Mouse (Mus musculus) neural tube, embryonic 11.5 days (tissue): Measurements from ENCODE around the gene Rcor3. TPM values are rescaled to one million over a fixed set of nuclear protein-coding genes. Genes with fewer than 3 reads are reported as not detected.

ENCODE experiments used
- ATAC-seq: fragments of 200-750 bp; cut with Nextera tagmentation; 2 replicates; pipeline ENCODE4 v1.8.0; 2017; ENCODE audit warnings: moderate number of reproducible peaks, mild to moderate bottlenecking, moderate TSS enrichment, moderate library complexity; ENCODE audit not compliant: insufficient read depth, low FRiP score, low TSS enrichment
- DNase-seq: peaks from one replicate; pipeline ENCODE4 v3.0.0-alpha.2; 2015; ENCODE audit warnings: low spot score
- H3K27ac ChIP-seq: fragments of 300-500 bp; sonication (generic); 2 replicates; pipeline ENCODE4 v1.5.1; 2014; ENCODE audit warnings: low read depth, mild to moderate bottlenecking, low read length
- H3K27me3 ChIP-seq: fragments of 300-500 bp; sonication (generic); 2 replicates; pipeline ENCODE4 v1.6.1; 2014; ENCODE audit warnings: mild to moderate bottlenecking, low read length, mixed read lengths; ENCODE audit not compliant: control insufficient read depth, insufficient read depth
- H3K36me3 ChIP-seq: fragments of 300-500 bp; sonication (generic); 2 replicates; pipeline ENCODE4 v1.6.1; 2014; ENCODE audit warnings: mild to moderate bottlenecking, low read length, moderate library complexity, mixed read lengths; ENCODE audit not compliant: control insufficient read depth, insufficient read depth
- H3K4me1 ChIP-seq: fragments of 300-500 bp; sonication (generic); 2 replicates; pipeline ENCODE4 v1.6.1; 2014; ENCODE audit warnings: low read length, mixed read lengths; ENCODE audit not compliant: control insufficient read depth, insufficient read depth
- H3K4me2 ChIP-seq: fragments of 300-500 bp; sonication (generic); 2 replicates; pipeline ENCODE4 v1.6.1; 2014; ENCODE audit warnings: low read depth, mild to moderate bottlenecking, moderate library complexity
- H3K4me3 ChIP-seq: fragments of 300-500 bp; sonication (generic); 2 replicates; pipeline ENCODE4 v1.5.1; 2014; ENCODE audit warnings: low read depth, low read length
- H3K9ac ChIP-seq: fragments of 300-500 bp; sonication (generic); 2 replicates; pipeline ENCODE4 v1.6.1; 2014; ENCODE audit warnings: mild to moderate bottlenecking, low read length
- H3K9me3 ChIP-seq: fragments of 300-500 bp; sonication (generic); 2 replicates; pipeline ENCODE4 v1.6.1; 2016; ENCODE audit warnings: low read length; ENCODE audit not compliant: control insufficient read depth
- WGBS: fragments of 180-500 bp; shearing (Covaris S2); extraction: QIAGEN DNeasy Blood & Tissue Kit; methylation state at CpG from one replicate; pipeline ENCODE4 v1.1.7; 2014; 5-methylcytosine and 5-hydroxymethylcytosine counted together
- polyA plus RNA-seq: library from polyadenylated mRNA; unstranded; fragments of >200 nt; fragmentation: Nextera tagmentation; extraction: Ambion mirVana; gene quantifications from 2 replicates; pipeline ENCODE4 v1.2.1, GENCODE M21; 2014

Gene Rcor3
- polyA plus RNA-seq, 1 experiment from 2014 or later: 22.2 TPM

DNA sequence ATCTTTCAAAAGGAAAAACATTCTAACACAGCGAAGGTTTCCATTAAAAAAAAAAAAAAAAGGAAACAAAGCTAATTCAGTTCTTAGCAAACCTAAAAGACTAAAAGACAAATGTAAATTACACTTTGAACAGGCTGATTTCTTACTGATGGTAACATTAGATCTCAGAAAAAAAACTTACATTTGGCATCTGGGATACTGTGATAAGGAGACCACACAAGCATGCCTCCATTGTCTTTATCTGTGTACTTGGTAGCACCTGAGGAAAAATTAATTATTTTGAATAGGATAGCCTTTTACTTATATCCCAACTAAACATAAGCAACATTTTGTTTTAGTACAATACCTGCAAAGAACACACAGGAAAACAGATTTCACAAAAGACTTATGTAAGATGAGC, 7.7 kb downstream of the Rcor3 start:
- Histone ChIP-seq H3K36me3 (no peaks in the 10 kb centered on the region), H3K4me3 (no peak overlapping the region), H3K9me3 (no peaks in the 10 kb centered on the region), H3K9ac (no peak overlapping the region), H3K4me2 (no peak overlapping the region), H3K4me1 (no peaks in the 10 kb centered on the region), H3K27ac (no peak overlapping the region), H3K27me3 (no peaks in the 10 kb centered on the region)
- 94% methylated on average over 1 of the region's 1 CpGs for WGBS
- DNase-seq: no peak
- no peak for ATAC-seq

GRCm38 (mm10) chr1:192128343-192128742, 9.5 kb downstream of the Rcor3 start:
- H3K9ac ChIP-seq: no peak overlapping the region
- WGBS: 96% methylated on average over 8 of the region's 8 CpGs
- H3K4me1 ChIP-seq: no peaks in the 10 kb centered on the region
- no peaks in the 10 kb centered on the region for H3K27me3 ChIP-seq
- ATAC-seq: no peak
- H3K27ac ChIP-seq: no peak overlapping the region
- H3K9me3 ChIP-seq: no peaks in the 10 kb centered on the region
- H3K4me3 ChIP-seq: no peak overlapping the region
- no peak for DNase-seq
- H3K36me3 ChIP-seq: peaks cover 2% of the 10 kb centered on the region; the same call in 1 of the 2 replicates
- no peak overlapping the region for H3K4me2 ChIP-seq

GRCm38 (mm10) chr1:192125761-192126160, 12.1 kb downstream of the Rcor3 start:
- Histone ChIP-seq H3K27me3 (no peaks in the 10 kb centered on the region), H3K36me3 (peaks cover 4% of the 10 kb centered on the region; the same call in 1 of the 2 replicates), H3K4me3 (no peak overlapping the region), H3K9ac (no peak overlapping the region), H3K27ac (no peak overlapping the region), H3K4me1 (no peaks in the 10 kb centered on the region), H3K9me3 (no peaks in the 10 kb centered on the region), H3K4me2 (no peak overlapping the region)
- DNase-seq (no peak), ATAC-seq (no peak)
- 90% methylated on average over 6 of the region's 6 CpGs for WGBS

- no peak overlapping the region for H3K9ac ChIP-seq
- no peak for ATAC-seq
- no peak overlapping the region for H3K27ac ChIP-seq
- H3K9me3 ChIP-seq: no peaks in the 10 kb centered on the region
- no peaks in the 10 kb centered on the region for H3K27me3 ChIP-seq
- H3K4me1 ChIP-seq: no peaks in the 10 kb centered on the region
- H3K4me2 ChIP-seq: no peak overlapping the region
- peaks cover 3% of the 10 kb centered on the region for H3K36me3 ChIP-seq
- DNase-seq: no peak
- whole genome bisulfite sequencing: 89% methylated on average over 6 of the region's 6 CpGs
- H3K4me3 ChIP-seq: no peak overlapping the region
These were observed 21.6 kb downstream of the Rcor3 start for GRCm38 (mm10) chr1:192116262-192116661.

- Histone ChIP-seq H3K27me3 (no peaks in the 10 kb centered on the region), H3K4me3 (no peak overlapping the region), H3K27ac (no peak overlapping the region), H3K4me2 (no peak overlapping the region), H3K4me1 (no peaks in the 10 kb centered on the region), H3K9me3 (no peaks in the 10 kb centered on the region), H3K36me3 (peaks cover 3% of the 10 kb centered on the region), H3K9ac (no peak overlapping the region)
- WGBS: 95% methylated on average over 1 of the region's 1 CpGs
- ATAC-seq (no peak), DNase-seq (no peak)
These were observed 22.5 kb downstream of the Rcor3 start for GRCm38 (mm10) chr1:192115378-192115777.

- 86% methylated on average over 6 of the region's 6 CpGs for WGBS
- no peak for ATAC-seq
These were observed 28.7 kb downstream of the Rcor3 start for GRCm38 (mm10) chr1:192109169-192109568.

GRCm38 (mm10) chr1:192107352-192107751, 30.5 kb downstream of the Rcor3 start:
- Histone ChIP-seq H3K4me3 (no peak overlapping the region), H3K4me2 (no peak overlapping the region), H3K4me1 (no peaks in the 10 kb centered on the region), H3K27ac (no peak overlapping the region), H3K36me3 (peaks cover 3% of the 10 kb centered on the region; the same call in 1 of the 2 replicates), H3K27me3 (no peaks in the 10 kb centered on the region), H3K9ac (no peak overlapping the region), H3K9me3 (no peaks in the 10 kb centered on the region)
- DNase-seq (no peak), ATAC-seq (no peak)
- WGBS: 17% methylated on average over 2 of the region's 2 CpGs

More at GRCm38 (mm10) chr1:192109169-192109568, 28.7 kb downstream of the Rcor3 start:
- DNase-seq: no peak
- no peak overlapping the region for H3K4me3 ChIP-seq
- no peaks in the 10 kb centered on the region for H3K9me3 ChIP-seq
- H3K4me1 ChIP-seq: no peaks in the 10 kb centered on the region
- H3K27ac ChIP-seq: no peak overlapping the region
- H3K4me2 ChIP-seq: no peak overlapping the region
- no peak overlapping the region for H3K9ac ChIP-seq
- H3K36me3 ChIP-seq: no peaks in the 10 kb centered on the region
- no peaks in the 10 kb centered on the region for H3K27me3 ChIP-seq

- ATAC-seq (no peak), DNase-seq (no peak)
- Histone ChIP-seq H3K4me1 (no peaks in the 10 kb centered on the region), H3K9ac (no peak overlapping the region), H3K4me3 (no peak overlapping the region), H3K9me3 (no peaks in the 10 kb centered on the region), H3K27ac (no peak overlapping the region), H3K4me2 (no peak overlapping the region), H3K27me3 (no peaks in the 10 kb centered on the region), H3K36me3 (peaks cover 3% of the 10 kb centered on the region; the same call in 1 of the 2 replicates)
- WGBS: 86% methylated on average over 4 of the region's 4 CpGs
These were observed 31.9 kb downstream of the Rcor3 start for GRCm38 (mm10) chr1:192105902-192106389.

- WGBS: 95% methylated on average over 9 of the region's 9 CpGs
- Histone ChIP-seq H3K4me3 (no peak overlapping the region), H3K9ac (no peak overlapping the region), H3K27ac (no peak overlapping the region), H3K9me3 (no peaks in the 10 kb centered on the region), H3K4me1 (no peaks in the 10 kb centered on the region), H3K36me3 (peaks cover 3% of the 10 kb centered on the region; the same call in 1 of the 2 replicates), H3K4me2 (no peak overlapping the region), H3K27me3 (no peaks in the 10 kb centered on the region)
- ATAC-seq (no peak), DNase-seq (no peak)
These were observed 33.8 kb downstream of the Rcor3 start for GRCm38 (mm10) chr1:192104021-192104420.
